Mouse (Mus musculus) ES-E14 (cell line): ENCODE results near the gene Apc2. TPM values are rescaled to one million over a fixed set of nuclear protein-coding genes. Genes with fewer than 3 reads are reported as not detected.

Experiments used
- DNase-seq: peaks from one replicate; pipeline ENCODE4 v3.0.0-alpha.2; 2013; ENCODE audit warnings: low read depth, low spot score
- H3K27ac ChIP-seq: 2 replicates; pipeline ENCODE4 v1.5.1; 2012; ENCODE audit warnings: low read depth, mild to moderate bottlenecking, low read length, moderate library complexity, mixed read lengths; ENCODE audit not compliant: poor library complexity, insufficient read depth, severe bottlenecking
- H3K36me3 ChIP-seq: 2 replicates; pipeline ENCODE4 v1.6.1; 2012; ENCODE audit warnings: mild to moderate bottlenecking, low read length, moderate library complexity, mixed read lengths; ENCODE audit not compliant: control insufficient read depth, poor library complexity, insufficient read depth, severe bottlenecking
- H3K4me1 ChIP-seq, 2 experiments: fragments of 150-350 bp in 1 of 2; sonication (generic) in 1 of 2; 2 replicates each; pipeline ENCODE4 v1.6.1; 2012; ENCODE audit warnings: low read length in 2 of 2, mild to moderate bottlenecking in 1 of 2, mixed read lengths in 1 of 2; ENCODE audit not compliant: control insufficient read depth in 2 of 2, insufficient read depth in 2 of 2, poor library complexity in 1 of 2
- H3K4me3 ChIP-seq, 2 experiments: fragments of 150-350 bp in 1 of 2; sonication (generic) in 1 of 2; 2 replicates each; pipeline ENCODE4 v1.5.1; 2012; ENCODE audit warnings: low read length in 2 of 2, low read depth in 1 of 2, mild to moderate bottlenecking in 1 of 2, mixed read lengths in 1 of 2; ENCODE audit not compliant: insufficient read depth in 1 of 2, poor library complexity in 1 of 2, severe bottlenecking in 1 of 2
- H3K9ac ChIP-seq: 2 replicates; pipeline ENCODE4 v1.6.1; 2012; ENCODE audit warnings: low read depth, mild to moderate bottlenecking, low read length, mixed read lengths; ENCODE audit not compliant: poor library complexity, insufficient read depth, severe bottlenecking
- H3K9me3 ChIP-seq: fragments of 150-350 bp; sonication (generic); 2 replicates; pipeline ENCODE4 v1.6.1; 2012; ENCODE audit warnings: low read depth, mild to moderate bottlenecking, low read length; ENCODE audit not compliant: control insufficient read depth, insufficient read depth
- CHD2 ChIP-seq: IDR thresholded peaks from 2 replicates; pipeline ENCODE4 v1.6.1; 2014; ENCODE audit warnings: mild to moderate bottlenecking, low read depth, low read length, inconsistent platforms
- HCFC1 ChIP-seq: IDR thresholded peaks from 2 replicates; pipeline ENCODE4 v1.6.1; 2012; ENCODE audit warnings: low read length, inconsistent platforms, borderline replicate concordance; ENCODE audit not compliant: insufficient read depth
- MAFK ChIP-seq: IDR thresholded peaks from 2 replicates; pipeline ENCODE4 v1.6.1; 2014; ENCODE audit warnings: mild to moderate bottlenecking, low read depth, low read length, inconsistent platforms; ENCODE audit not compliant: insufficient read depth
- ZC3H11A ChIP-seq: IDR thresholded peaks from 2 replicates; pipeline ENCODE4 v1.6.1; 2012; ENCODE audit warnings: low read depth, mild to moderate bottlenecking, inconsistent platforms, low read length, borderline replicate concordance
- ZNF384 ChIP-seq: IDR thresholded peaks from 2 replicates; pipeline ENCODE4 v1.6.1; 2012; ENCODE audit warnings: low read depth, low read length, inconsistent platforms
- in situ Hi-C, 2 experiments: fragments of 600-800 bp; cut with MboI; formaldehyde crosslinking; loops; one replicate each; pipeline ENCODE4 v1.15.1; 2025; ENCODE audit warnings: low sequenced_read_pairs in 2 of 2, inconsistent platforms in 1 of 2; ENCODE audit not compliant: unreplicated experiment in 2 of 2
- total RNA-seq: library from RNA; depleted of rRNA; stranded (reverse); fragments of 300-350 nt; gene quantifications from 2 replicates; pipeline ENCODE4 v1.2.3, GENCODE M21; 2012

Apc2 gene
- total RNA-seq, 1 experiment: 4.6 TPM

DNA sequence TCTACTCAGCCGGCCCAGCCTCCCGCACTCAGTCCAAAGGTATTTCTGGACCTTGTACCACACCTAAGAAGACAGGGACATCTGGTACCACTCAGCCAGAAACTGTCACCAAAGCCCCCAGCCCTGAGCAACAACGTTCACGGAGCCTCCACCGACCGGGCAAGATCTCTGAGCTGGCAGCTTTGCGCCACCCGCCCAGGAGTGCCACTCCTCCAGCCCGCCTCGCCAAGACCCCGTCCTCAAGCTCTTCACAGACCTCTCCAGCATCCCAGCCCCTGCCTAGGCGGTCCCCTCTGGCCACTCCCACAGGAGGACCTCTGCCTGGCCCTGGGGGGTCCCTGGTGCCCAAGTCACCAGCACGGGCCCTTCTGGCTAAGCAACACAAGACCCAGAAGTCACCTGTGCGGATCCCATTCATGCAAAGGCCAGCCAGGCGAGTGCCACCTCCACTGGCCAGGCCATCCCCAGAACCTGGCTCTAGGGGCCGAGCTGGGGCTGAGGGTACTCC lies 18.8 kb downstream of the Apc2 start:
- Histone ChIP-seq H3K4me3 (peak overlapping the region; percentile 31 to 50; a peak in 1 of 4 replicates), H3K27ac (no peak overlapping the region), H3K36me3 (peaks cover 7% of the 10 kb centered on the region; the same call in 1 of the 2 replicates), H3K9me3 (no peaks in the 10 kb centered on the region), H3K9ac (no peak overlapping the region), H3K4me1 (peaks cover 0 to 24% of the 10 kb centered on the region in 2 experiments; a peak in 2 of 4 replicates)
- TF ChIP-seq ZC3H11A (no peak), ZNF384 (no peak), HCFC1 (no peak), MAFK (no peak)
- no peak for DNase-seq
- in situ Hi-C loops: no loop called here

DNA sequence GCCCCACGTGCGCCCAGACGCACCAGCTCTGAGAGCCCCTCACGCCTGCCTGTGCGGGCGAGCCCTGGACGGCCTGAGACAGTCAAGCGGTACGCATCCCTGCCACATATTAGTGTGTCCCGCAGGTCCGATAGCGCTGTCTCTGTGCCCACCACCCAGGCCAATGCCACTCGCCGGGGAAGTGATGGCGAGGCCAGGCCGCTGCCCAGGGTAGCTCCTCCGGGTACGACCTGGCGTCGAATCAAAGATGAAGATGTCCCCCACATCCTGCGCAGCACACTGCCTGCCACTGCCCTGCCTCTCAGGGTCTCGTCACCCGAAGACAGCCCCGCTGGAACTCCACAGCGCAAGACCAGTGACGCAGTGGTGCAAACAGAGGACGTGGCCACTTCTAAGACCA lies 19.5 kb downstream of the Apc2 start:
- H3K4me1 ChIP-seq: peaks cover 0 to 24% of the 10 kb centered on the region in 2 experiments; a peak in 2 of 4 replicates
- no peak overlapping the region for H3K27ac ChIP-seq
- in situ Hi-C loops: no loop called here
- no peak overlapping the region; the same call in 1 of the 2 replicates for H3K9ac ChIP-seq
- peaks cover 7% of the 10 kb centered on the region; the same call in 1 of the 2 replicates for H3K36me3 ChIP-seq
- H3K9me3 ChIP-seq: no peaks in the 10 kb centered on the region
- H3K4me3 ChIP-seq: peak overlapping the region; percentile 31 to 50; a peak in 2 of 4 replicates
- no peak for TF ChIP-seq ZNF384
- TF ChIP-seq HCFC1: no peak
- TF ChIP-seq ZC3H11A: no peak
- TF ChIP-seq CHD2: no peak
- TF ChIP-seq MAFK: no peak
- no peak for DNase-seq

DNA sequence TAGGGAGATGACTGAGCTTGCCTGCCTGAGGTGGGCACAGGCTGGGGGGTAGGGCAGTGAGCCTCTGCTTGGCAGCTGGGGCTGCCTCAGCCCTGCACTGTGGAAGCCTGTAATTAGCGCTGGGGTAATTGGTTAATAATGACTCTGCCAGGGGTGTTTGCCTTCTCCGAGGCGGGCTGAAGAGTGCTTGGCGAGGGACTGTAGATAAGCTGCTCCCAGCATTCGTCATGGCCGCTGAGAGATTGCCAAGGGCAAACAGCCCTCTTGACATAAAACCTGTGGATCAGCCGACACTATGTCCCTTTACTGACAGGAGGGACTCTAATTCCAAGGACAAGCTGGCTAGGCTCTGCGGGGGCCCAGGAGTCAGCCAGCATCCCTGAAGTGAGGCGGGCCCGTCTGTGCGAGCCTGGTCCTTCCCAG lies 20.6 kb downstream of the Apc2 start:
- Histone ChIP-seq H3K4me1 (peaks cover 0 to 21% of the 10 kb centered on the region in 2 experiments; a peak in 1 of 4 replicates), H3K36me3 (peaks cover 7% of the 10 kb centered on the region; the same call in 1 of the 2 replicates), H3K9ac (no peak overlapping the region), H3K27ac (no peak overlapping the region), H3K9me3 (no peaks in the 10 kb centered on the region), H3K4me3 (no peak overlapping the region)
- DNase-seq: no peak
- in situ Hi-C loops: no loop called here
- no peak for TF ChIP-seq HCFC1
- TF ChIP-seq MAFK: no peak

DNA sequence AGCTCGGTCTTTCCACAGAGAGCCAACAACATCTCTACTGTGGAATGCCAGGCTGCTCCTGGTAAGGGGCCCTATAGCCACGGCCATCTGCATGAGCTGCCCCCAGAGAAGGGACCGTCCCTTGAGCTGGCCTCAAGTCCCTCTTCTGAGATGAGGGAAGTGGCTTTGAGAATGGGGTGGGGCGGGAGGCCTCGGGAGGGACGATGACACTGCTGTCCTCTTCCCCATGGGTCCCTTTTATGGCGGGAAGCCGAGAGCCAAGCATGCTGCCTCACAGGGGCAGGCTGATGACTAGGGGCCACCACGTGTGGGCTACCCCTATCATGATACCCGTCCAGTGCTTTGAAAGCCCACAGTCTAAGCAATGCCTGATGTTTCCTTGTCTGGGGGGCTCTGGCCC lies 21.2 kb downstream of the Apc2 start:
- Histone ChIP-seq H3K36me3 (peaks cover 7% of the 10 kb centered on the region; the same call in 1 of the 2 replicates), H3K27ac (no peak overlapping the region), H3K4me1 (peaks cover 0 to 23% of the 10 kb centered on the region in 2 experiments; a peak in 1 of 4 replicates), H3K9me3 (no peaks in the 10 kb centered on the region), H3K9ac (no peak overlapping the region), H3K4me3 (no peak overlapping the region)
- TF ChIP-seq HCFC1 (no peak), CHD2 (no peak), ZC3H11A (no peak), MAFK (no peak), ZNF384 (no peak)
- DNase-seq: no peak
- in situ Hi-C loops: no loop called here
